Mouse (Mus musculus) cerebellum, postnatal 4 days (tissue): ENCODE results near the gene Akap11.

ENCODE experiments used
- DNase-seq, 2 experiments: peaks; one replicate each; pipeline ENCODE4 v3.0.0; 2022; ENCODE audit warnings: low spot score in 2 of 2, mixed read lengths in 1 of 2

Gene Akap11

DNA sequence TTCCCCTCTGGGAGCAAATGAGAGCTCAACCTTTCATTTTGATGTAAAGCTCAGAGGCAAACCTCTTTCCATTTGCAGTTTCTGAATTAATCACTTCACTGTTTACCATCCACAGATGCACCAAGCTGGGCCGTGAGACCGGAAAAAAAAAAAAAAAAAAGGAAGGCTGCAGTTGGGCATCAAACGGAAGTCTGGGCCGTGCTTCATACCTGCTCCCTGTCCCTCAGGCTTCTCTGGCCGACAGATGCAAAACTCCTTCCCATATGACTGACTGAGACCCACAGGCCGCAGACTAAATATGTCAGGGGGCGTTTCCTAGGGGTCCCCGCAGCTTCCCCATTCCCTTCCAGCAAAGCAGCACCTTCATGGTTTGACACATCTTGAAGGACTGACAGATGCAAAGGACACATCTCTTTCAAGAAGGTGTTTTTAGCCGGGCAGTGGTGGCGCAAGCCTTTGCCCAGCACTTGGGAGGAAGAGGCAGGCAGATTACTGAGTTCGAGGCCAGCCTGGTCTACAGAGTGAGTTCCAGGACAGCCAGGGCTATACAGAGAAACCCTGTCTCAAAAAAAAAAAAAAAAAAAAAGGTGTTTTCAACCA, 87.7 kb downstream of the Akap11 start:
- no peak for DNase-seq

DNA sequence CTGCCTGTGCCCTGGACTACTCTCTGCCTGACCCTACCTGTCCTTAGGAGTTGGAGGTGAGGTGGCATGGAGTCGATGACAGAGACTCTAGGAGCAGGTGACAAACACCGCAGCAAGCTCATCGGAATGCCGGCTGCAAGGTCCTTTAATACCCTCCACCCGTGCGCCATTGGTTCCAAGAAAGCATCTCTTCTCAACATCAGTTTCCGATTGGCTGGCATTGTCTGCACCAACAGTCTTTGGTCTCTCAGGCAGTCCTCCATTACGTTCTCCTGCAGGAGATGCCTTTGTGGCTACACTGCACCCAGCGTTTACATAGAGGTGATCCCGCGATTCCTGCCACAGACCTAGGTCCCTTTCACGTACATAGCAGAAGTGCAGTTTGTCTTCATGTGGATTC, 88.6 kb downstream of the Akap11 start:
- DNase-seq, result no peak

DNA sequence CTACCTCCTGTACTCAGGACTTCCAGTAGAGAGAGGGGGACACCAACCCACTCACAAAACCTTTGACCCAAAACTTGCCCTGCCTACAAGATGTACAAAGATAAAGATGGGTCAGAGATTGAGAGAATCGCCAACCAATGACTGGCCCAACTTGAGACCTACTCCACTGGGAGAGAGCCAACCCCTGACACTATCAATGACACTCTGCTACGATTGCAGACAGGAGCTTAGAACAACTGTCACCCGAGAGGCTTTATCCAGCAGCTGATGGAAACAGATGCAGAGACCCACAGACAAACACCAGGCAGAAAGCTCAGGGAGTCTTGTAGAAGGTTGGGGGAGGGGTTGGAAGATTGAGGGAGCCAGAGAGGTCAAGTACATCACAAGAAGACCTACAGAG, 89.1 kb downstream of the Akap11 start:
- DNase-seq, result no peak
